Mouse (Mus musculus): ENCODE data around the gene Lypd6b. TPM values are rescaled to one million over a fixed set of nuclear protein-coding genes. Genes with fewer than 3 reads are reported as not detected.
A peak's percentile ranks its signal among the peaks of the same experiment; 100 is the strongest.

Lypd6b gene
- polyA plus RNA-seq, 1 experiment from 2014 or later, result 7.9 TPM

DNA sequence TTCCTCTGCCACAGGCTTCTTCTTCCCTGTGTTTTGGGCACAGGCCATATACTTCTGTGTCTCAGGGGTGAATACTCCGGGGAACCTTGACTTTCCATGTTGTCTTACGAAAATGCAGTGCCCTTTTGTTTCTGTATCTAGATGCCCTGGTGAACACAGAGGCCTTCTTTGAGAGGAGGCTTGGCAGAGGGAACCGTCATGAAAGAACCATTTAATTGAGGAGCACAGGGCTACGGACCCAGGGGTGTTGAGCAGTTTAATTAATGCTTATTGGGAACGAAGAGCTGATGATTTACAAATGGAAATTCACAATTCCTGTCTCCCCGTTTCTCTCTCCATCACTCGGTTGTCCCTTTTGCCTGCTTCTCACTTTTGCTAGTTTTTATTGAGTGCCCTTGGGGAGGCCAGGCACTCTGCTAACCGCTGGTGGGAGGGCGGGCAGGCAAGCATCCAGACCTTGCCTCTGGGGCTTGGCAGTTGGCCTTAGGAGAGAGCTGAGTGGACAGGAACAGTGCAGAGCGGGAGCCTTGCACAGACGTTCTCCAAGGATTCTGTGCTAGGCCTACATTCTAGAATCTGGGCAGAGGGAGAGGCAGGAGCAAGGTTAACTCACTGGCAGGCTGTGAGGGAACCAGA lies 18.4 kb downstream of the Lypd6b start:
- Histone ChIP-seq H3K4me3 (ENCODE audit: low read depth, low read length) (no peak overlapping the region), H3K36me3 (ENCODE audit: control insufficient read depth, insufficient read depth, low read length) (no peaks in the 10 kb centered on the region), H3K9me3 (ENCODE audit: control insufficient read depth, low read length) (0 out of 2 replicates have a peak, but pooled peaks cover 4% of the 10 kb centered on the region), H3K4me1 (ENCODE audit: control insufficient read depth, insufficient read depth, low read length) (no peaks in the 10 kb centered on the region), H3K9ac (ENCODE audit: low read depth, low read length) (no peak overlapping the region), H3K4me2 (ENCODE audit: low read depth, low read length) (no peak overlapping the region), H3K27me3 (replicated peaks; ENCODE audit: control insufficient read depth, insufficient read depth, low read length) (no peaks in the 10 kb centered on the region), H3K27ac (replicated peaks; ENCODE audit: low read depth, low read length) (no peak overlapping the region)
- ATAC-seq (ENCODE audit: low read depth) (no peak), DNase-seq (ENCODE audit: low spot score) (no peak)
- WGBS, result 67% methylated on average over 11 of the region's 11 CpGs

- DNase-seq (ENCODE audit: low spot score) (no peak), ATAC-seq (ENCODE audit: low read depth) (no peak)
- H3K27me3 ChIP-seq (replicated peaks; ENCODE audit: control insufficient read depth, insufficient read depth, low read length), result no peaks in the 10 kb centered on the region
- no peak overlapping the region for H3K4me3 ChIP-seq (ENCODE audit: low read depth, low read length)
- 0 out of 2 replicates have a peak, but pooled peaks cover 4% of the 10 kb centered on the region for H3K9me3 ChIP-seq (ENCODE audit: control insufficient read depth, low read length)
- H3K27ac ChIP-seq (replicated peaks; ENCODE audit: low read depth, low read length), result no peak overlapping the region
- peaks cover 10% of the 10 kb centered on the region for H3K4me1 ChIP-seq (ENCODE audit: control insufficient read depth, insufficient read depth, low read length)
- no peak overlapping the region for H3K4me2 ChIP-seq (ENCODE audit: low read depth, low read length)
- no peaks in the 10 kb centered on the region for H3K36me3 ChIP-seq (ENCODE audit: control insufficient read depth, insufficient read depth, low read length)
- WGBS, result 74% methylated on average over 6 of the region's 6 CpGs
- H3K9ac ChIP-seq (ENCODE audit: low read depth, low read length), result no peak overlapping the region
Observed at GRCm38 (mm10) chr2:49809496-49809895, 22.0 kb downstream of the Lypd6b start.

DNA sequence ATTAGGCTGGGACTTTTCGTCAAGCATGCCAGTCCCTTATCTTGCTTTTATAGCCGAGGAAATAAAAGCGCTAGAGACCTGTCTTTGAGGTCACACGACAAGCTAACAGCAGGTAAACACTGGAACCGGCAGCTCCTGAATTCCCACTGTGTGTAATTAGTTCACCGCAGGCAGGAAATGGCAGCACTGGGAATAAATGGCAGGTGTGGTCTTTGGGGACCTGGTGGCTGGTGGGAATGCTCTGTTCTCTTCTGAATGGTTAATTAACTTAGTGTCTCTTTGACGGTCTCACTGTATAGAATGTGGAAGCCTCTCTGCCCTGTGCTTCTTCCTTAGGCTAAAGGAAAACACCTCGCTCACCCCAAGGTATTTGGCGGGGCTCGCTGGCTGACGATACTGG lies 23.9 kb downstream of the Lypd6b start:
- Histone ChIP-seq H3K4me2 (ENCODE audit: low read depth, low read length) (no peak overlapping the region), H3K9me3 (ENCODE audit: control insufficient read depth, low read length) (0 out of 2 replicates have a peak, but pooled peaks cover 4% of the 10 kb centered on the region), H3K4me3 (ENCODE audit: low read depth, low read length) (no peak overlapping the region), H3K27me3 (replicated peaks; ENCODE audit: control insufficient read depth, insufficient read depth, low read length) (no peaks in the 10 kb centered on the region), H3K9ac (ENCODE audit: low read depth, low read length) (no peak overlapping the region), H3K27ac (replicated peaks; ENCODE audit: low read depth, low read length) (no peak overlapping the region), H3K36me3 (ENCODE audit: control insufficient read depth, insufficient read depth, low read length) (no peaks in the 10 kb centered on the region), H3K4me1 (ENCODE audit: control insufficient read depth, insufficient read depth, low read length) (peaks cover 10% of the 10 kb centered on the region)
- WGBS, result 23% methylated on average over 11 of the region's 11 CpGs
- ATAC-seq (ENCODE audit: low read depth) (peak; percentile 67; the same call in 1 of the 2 replicates), DNase-seq (ENCODE audit: low spot score) (peak; percentile 31)

DNA sequence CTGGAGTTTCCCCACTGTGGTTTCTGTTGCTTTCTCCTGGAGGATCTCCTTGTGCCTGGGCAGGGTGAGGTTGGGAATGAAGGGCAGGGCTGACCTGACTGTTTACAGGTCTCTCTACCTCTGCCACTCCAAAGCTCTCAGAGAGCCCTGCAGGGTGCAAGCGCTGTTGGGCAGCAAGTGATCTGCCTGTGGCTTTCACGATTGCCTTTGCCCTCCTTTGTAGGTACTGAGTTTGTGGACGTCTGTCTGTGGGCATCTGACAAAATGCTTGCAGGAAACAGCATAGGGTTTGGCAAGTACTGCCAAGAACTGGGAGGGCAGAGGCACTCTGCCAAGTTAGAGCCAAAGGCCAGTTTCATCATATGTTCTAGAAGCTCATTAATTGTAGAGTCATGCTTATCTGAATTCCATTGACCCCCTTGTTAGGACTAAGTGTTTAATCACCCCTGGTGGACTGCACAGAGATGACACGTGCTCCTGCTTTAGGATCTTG lies 24.4 kb downstream of the Lypd6b start:
- Histone ChIP-seq H3K9ac (ENCODE audit: low read depth, low read length) (no peak overlapping the region), H3K4me1 (ENCODE audit: control insufficient read depth, insufficient read depth, low read length) (peaks cover 10% of the 10 kb centered on the region), H3K9me3 (ENCODE audit: control insufficient read depth, low read length) (0 out of 2 replicates have a peak, but pooled peaks cover 4% of the 10 kb centered on the region), H3K36me3 (ENCODE audit: control insufficient read depth, insufficient read depth, low read length) (no peaks in the 10 kb centered on the region), H3K4me3 (ENCODE audit: low read depth, low read length) (no peak overlapping the region), H3K27ac (replicated peaks; ENCODE audit: low read depth, low read length) (no peak overlapping the region), H3K27me3 (replicated peaks; ENCODE audit: control insufficient read depth, insufficient read depth, low read length) (no peaks in the 10 kb centered on the region), H3K4me2 (ENCODE audit: low read depth, low read length) (no peak overlapping the region)
- ATAC-seq (ENCODE audit: low read depth), result no peak
- no peak for DNase-seq (ENCODE audit: low spot score)
- 29% methylated on average over 4 of the region's 4 CpGs for WGBS

- Histone ChIP-seq H3K27ac (replicated peaks; ENCODE audit: low read depth, low read length) (no peak overlapping the region), H3K4me1 (ENCODE audit: control insufficient read depth, insufficient read depth, low read length) (peaks cover 10% of the 10 kb centered on the region), H3K9me3 (ENCODE audit: control insufficient read depth, low read length) (no peaks in the 10 kb centered on the region), H3K36me3 (ENCODE audit: control insufficient read depth, insufficient read depth, low read length) (no peaks in the 10 kb centered on the region), H3K27me3 (replicated peaks; ENCODE audit: control insufficient read depth, insufficient read depth, low read length) (no peaks in the 10 kb centered on the region), H3K9ac (ENCODE audit: low read depth, low read length) (no peak overlapping the region), H3K4me3 (ENCODE audit: low read depth, low read length) (no peak overlapping the region), H3K4me2 (ENCODE audit: low read depth, low read length) (no peak overlapping the region)
- DNase-seq (ENCODE audit: low spot score) (no peak), ATAC-seq (ENCODE audit: low read depth) (no peak)
- WGBS, result 58% methylated on average over 4 of the region's 4 CpGs
Observed at GRCm38 (mm10) chr2:49813151-49813550, 25.7 kb downstream of the Lypd6b start.

GRCm38 (mm10) chr2:49814011-49814410 lies 26.5 kb downstream of the Lypd6b start:
- peaks cover 10% of the 10 kb centered on the region for H3K4me1 ChIP-seq (ENCODE audit: control insufficient read depth, insufficient read depth, low read length)
- no peak overlapping the region for H3K9ac ChIP-seq (ENCODE audit: low read depth, low read length)
- ATAC-seq (ENCODE audit: low read depth) (no peak), DNase-seq (ENCODE audit: low spot score) (peak; percentile 38)
- no peaks in the 10 kb centered on the region for H3K9me3 ChIP-seq (ENCODE audit: control insufficient read depth, low read length)
- H3K27me3 ChIP-seq (replicated peaks; ENCODE audit: control insufficient read depth, insufficient read depth, low read length), result no peaks in the 10 kb centered on the region
- WGBS, result 73% methylated on average over 6 of the region's 6 CpGs
- no peak overlapping the region for H3K4me2 ChIP-seq (ENCODE audit: low read depth, low read length)
- H3K27ac ChIP-seq (replicated peaks; ENCODE audit: low read depth, low read length), result no peak overlapping the region
- no peak overlapping the region for H3K4me3 ChIP-seq (ENCODE audit: low read depth, low read length)
- no peaks in the 10 kb centered on the region for H3K36me3 ChIP-seq (ENCODE audit: control insufficient read depth, insufficient read depth, low read length)

DNA sequence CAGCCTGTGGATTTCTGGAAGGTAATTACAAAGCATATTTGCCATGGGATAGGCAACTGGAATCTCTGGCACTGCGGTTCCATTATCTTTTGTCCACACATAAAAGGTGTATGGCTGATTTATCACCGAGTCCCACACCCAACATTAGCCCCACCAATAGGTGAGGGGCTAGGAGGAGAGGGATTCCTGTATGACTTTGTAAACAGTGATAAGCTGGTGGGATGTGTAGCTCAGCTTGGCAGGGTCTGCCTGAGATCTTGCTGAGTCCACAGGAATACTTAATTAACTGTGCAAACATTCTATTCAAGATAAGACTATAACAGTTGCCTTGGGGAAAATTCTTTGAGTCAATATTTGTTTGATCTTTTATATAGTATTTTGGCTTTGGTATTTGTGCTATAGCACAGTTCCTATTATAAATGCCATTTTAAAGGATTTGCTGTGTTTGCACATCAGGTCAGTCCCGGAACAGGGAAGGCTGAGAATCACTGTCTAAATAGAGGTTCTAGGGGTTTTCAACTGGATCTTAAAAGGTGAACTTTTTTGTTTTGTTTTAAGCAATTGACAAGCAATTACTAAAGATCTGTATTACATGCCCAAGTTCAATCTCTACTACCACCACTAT lies 28.3 kb downstream of the Lypd6b start:
- 77% methylated on average over 3 of the region's 3 CpGs for WGBS
- no peaks in the 10 kb centered on the region for H3K27me3 ChIP-seq (replicated peaks; ENCODE audit: control insufficient read depth, insufficient read depth, low read length)
- H3K9me3 ChIP-seq (ENCODE audit: control insufficient read depth, low read length), result no peaks in the 10 kb centered on the region
- H3K9ac ChIP-seq (ENCODE audit: low read depth, low read length), result no peak overlapping the region
- DNase-seq (ENCODE audit: low spot score) (no peak), ATAC-seq (ENCODE audit: low read depth) (no peak)
- no peak overlapping the region for H3K4me2 ChIP-seq (ENCODE audit: low read depth, low read length)
- H3K4me1 ChIP-seq (ENCODE audit: control insufficient read depth, insufficient read depth, low read length), result peaks cover 10% of the 10 kb centered on the region
- no peak overlapping the region for H3K4me3 ChIP-seq (ENCODE audit: low read depth, low read length)
- H3K27ac ChIP-seq (replicated peaks; ENCODE audit: low read depth, low read length), result no peak overlapping the region
- H3K36me3 ChIP-seq (ENCODE audit: control insufficient read depth, insufficient read depth, low read length), result no peaks in the 10 kb centered on the region

GRCm38 (mm10) chr2:49816549-49816948 lies 29.1 kb downstream of the Lypd6b start:
- WGBS, result 82% methylated on average over 5 of the region's 5 CpGs
- no peak for DNase-seq (ENCODE audit: low spot score)
- no peak for ATAC-seq (ENCODE audit: low read depth)

More at GRCm38 (mm10) chr2:49816549-49816948, 29.1 kb downstream of the Lypd6b start:
- H3K27me3 ChIP-seq (replicated peaks; ENCODE audit: control insufficient read depth, insufficient read depth, low read length), result no peaks in the 10 kb centered on the region
- H3K4me3 ChIP-seq (ENCODE audit: low read depth, low read length), result no peak overlapping the region
- no peaks in the 10 kb centered on the region for H3K36me3 ChIP-seq (ENCODE audit: control insufficient read depth, insufficient read depth, low read length)
- H3K9me3 ChIP-seq (ENCODE audit: control insufficient read depth, low read length), result no peaks in the 10 kb centered on the region
- peaks cover 7% of the 10 kb centered on the region for H3K4me1 ChIP-seq (ENCODE audit: control insufficient read depth, insufficient read depth, low read length)
- H3K9ac ChIP-seq (ENCODE audit: low read depth, low read length), result no peak overlapping the region
- no peak overlapping the region for H3K4me2 ChIP-seq (ENCODE audit: low read depth, low read length)
- H3K27ac ChIP-seq (replicated peaks; ENCODE audit: low read depth, low read length), result no peak overlapping the region
